Mouse (Mus musculus) MEL (cell line): ENCODE data around the gene Mmaa. TPM values are rescaled to one million over a fixed set of nuclear protein-coding genes. Genes with fewer than 3 reads are reported as not detected.

Experiments used
- DNase-seq: peaks from one replicate; pipeline ENCODE4 v3.0.0; 2011; ENCODE audit warnings: low read depth, low spot score
- H3K27ac ChIP-seq: 2 replicates; pipeline ENCODE4 v1.5.1; 2012; ENCODE audit warnings: low read depth, mild to moderate bottlenecking, control low read depth, low read length, moderate library complexity; ENCODE audit not compliant: control insufficient read depth
- H3K27me3 ChIP-seq, 2 experiments: fragments of 150-350 bp in 1 of 2; sonication (generic) in 1 of 2; 2 replicates each; pipeline ENCODE4 v1.6.1; 2012; ENCODE audit warnings: low read length in 2 of 2, mild to moderate bottlenecking in 2 of 2, improper control_type of control experiment in 1 of 2, moderate library complexity in 1 of 2; ENCODE audit not compliant: insufficient read depth in 2 of 2, control insufficient read depth in 1 of 2
- H3K36me3 ChIP-seq, 2 experiments: 2 replicates each; pipeline ENCODE4 v1.6.1; 2012 to 2014; ENCODE audit warnings: low read length in 2 of 2, improper control_type of control experiment in 1 of 2, inconsistent platforms in 1 of 2, mild to moderate bottlenecking in 1 of 2; ENCODE audit not compliant: insufficient read depth in 2 of 2, control insufficient read depth in 1 of 2
- H3K4me1 ChIP-seq, 2 experiments: fragments of 150-350 bp in 1 of 2; sonication (generic) in 1 of 2; 2 replicates each; pipeline ENCODE4 v1.6.1; 2012; ENCODE audit warnings: low read length in 2 of 2, improper control_type of control experiment in 1 of 2, mild to moderate bottlenecking in 1 of 2; ENCODE audit not compliant: insufficient read depth in 2 of 2, control insufficient read depth in 1 of 2
- H3K4me3 ChIP-seq, 2 experiments: fragments of 150-350 bp in 1 of 2; sonication (generic) in 1 of 2; 2 replicates each; pipeline ENCODE4 v1.5.1; 2012; ENCODE audit warnings: low read depth in 2 of 2, low read length in 2 of 2, mild to moderate bottlenecking in 2 of 2, moderate library complexity in 2 of 2, control low read depth in 1 of 2, improper control_type of control experiment in 1 of 2; ENCODE audit not compliant: control insufficient read depth in 1 of 2, insufficient read depth in 1 of 2
- H3K79me2 ChIP-seq: 2 replicates; pipeline ENCODE4 v1.6.1; 2012; ENCODE audit warnings: mild to moderate bottlenecking, low read length, moderate library complexity; ENCODE audit not compliant: control insufficient read depth, poor library complexity, insufficient read depth
- H3K9ac ChIP-seq: 2 replicates; pipeline ENCODE4 v1.6.1; 2012; ENCODE audit warnings: low read depth, mild to moderate bottlenecking, control low read depth, low read length, moderate library complexity; ENCODE audit not compliant: control insufficient read depth, poor library complexity, severe bottlenecking
- H3K9me3 ChIP-seq: fragments of 150-350 bp; sonication (generic); replicated peaks from 2 replicates; pipeline ENCODE4 v1.6.1; 2012; ENCODE audit warnings: mild to moderate bottlenecking, low read length, improper control_type of control experiment, moderate library complexity; ENCODE audit not compliant: insufficient read depth
- CTCF ChIP-seq, 3 experiments: IDR thresholded peaks in 2 of 3; conservative IDR thresholded peaks in 1 of 3; 2 replicates each; pipeline ENCODE4 v1.5.1; 2011 to 2012; ENCODE audit warnings: low read length in 3 of 3, low read depth in 2 of 3, mild to moderate bottlenecking in 2 of 3, improper control_type of control experiment in 1 of 3, inconsistent platforms in 1 of 3, mixed read lengths in 1 of 3, moderate library complexity in 1 of 3; ENCODE audit not compliant: control insufficient read depth in 1 of 3, insufficient read depth in 1 of 3, poor library complexity in 1 of 3, severe bottlenecking in 1 of 3
- E2F4 ChIP-seq: IDR thresholded peaks from 2 replicates; pipeline ENCODE4 v1.6.1; 2011; ENCODE audit warnings: low read depth, low read length, improper control_type of control experiment, borderline replicate concordance
- EP300 ChIP-seq, 2 experiments: IDR thresholded peaks; 2 replicates each; pipeline ENCODE4 v1.6.1; 2011; ENCODE audit warnings: improper control_type of control experiment in 2 of 2, low read length in 2 of 2, low read depth in 1 of 2, mild to moderate bottlenecking in 1 of 2
- ETS1 ChIP-seq: IDR thresholded peaks from 2 replicates; pipeline ENCODE4 v1.6.1; 2012; ENCODE audit warnings: low read depth, mild to moderate bottlenecking, inconsistent platforms, low read length, improper control_type of control experiment, moderate library complexity
- GATA1 ChIP-seq: IDR thresholded peaks from 2 replicates; pipeline ENCODE4 v1.6.1; 2011; ENCODE audit warnings: low read depth, low read length, improper control_type of control experiment
- HCFC1 ChIP-seq: IDR thresholded peaks from 2 replicates; pipeline ENCODE4 v1.6.1; 2012; ENCODE audit warnings: low read depth, mild to moderate bottlenecking, inconsistent platforms, low read length, improper control_type of control experiment, moderate library complexity
- KAT2A ChIP-seq: conservative IDR thresholded peaks from 2 replicates; pipeline ENCODE4 v1.6.1; 2012; ENCODE audit warnings: low read depth, low read length, improper control_type of control experiment, inconsistent platforms
- MAFK ChIP-seq: IDR thresholded peaks from 2 replicates; pipeline ENCODE4 v1.6.1; 2011; ENCODE audit warnings: low read depth, mild to moderate bottlenecking, low read length, improper control_type of control experiment, borderline replicate concordance
- MAX ChIP-seq: IDR thresholded peaks from 2 replicates; pipeline ENCODE4 v1.6.1; 2011; ENCODE audit warnings: low read length, improper control_type of control experiment
- MXI1 ChIP-seq: IDR thresholded peaks from 2 replicates; pipeline ENCODE4 v1.6.1; 2011; ENCODE audit warnings: mild to moderate bottlenecking, low read depth, low read length, improper control_type of control experiment
- MYC ChIP-seq: IDR thresholded peaks from 2 replicates; pipeline ENCODE4 v1.6.1; 2011; ENCODE audit warnings: low read depth, mild to moderate bottlenecking, low read length, improper control_type of control experiment, moderate library complexity
- NELFE ChIP-seq: IDR thresholded peaks from 2 replicates; pipeline ENCODE4 v1.6.1; 2011; ENCODE audit warnings: low read depth, low read length, improper control_type of control experiment
- POLR2A ChIP-seq, 2 experiments: IDR thresholded peaks; 2 replicates each; pipeline ENCODE4 v1.6.1; 2011 to 2012; ENCODE audit warnings: low read length in 2 of 2, mild to moderate bottlenecking in 2 of 2, control low read depth in 1 of 2, improper control_type of control experiment in 1 of 2, low read depth in 1 of 2, moderate library complexity in 1 of 2; ENCODE audit not compliant: control insufficient read depth in 1 of 2, insufficient read depth in 1 of 2, poor library complexity in 1 of 2
- POLR2AphosphoS2 ChIP-seq: IDR thresholded peaks from 2 replicates; pipeline ENCODE4 v1.6.1; 2011; ENCODE audit warnings: low read length, improper control_type of control experiment
- RAD21 ChIP-seq: IDR thresholded peaks from 2 replicates; pipeline ENCODE4 v1.6.1; 2011; ENCODE audit warnings: mild to moderate bottlenecking, low read depth, low read length, improper control_type of control experiment
- RCOR1 ChIP-seq: IDR thresholded peaks from 2 replicates; pipeline ENCODE4 v1.6.1; 2012; ENCODE audit warnings: low read depth, mild to moderate bottlenecking, inconsistent platforms, low read length, improper control_type of control experiment
- SIN3A ChIP-seq: IDR thresholded peaks from 2 replicates; pipeline ENCODE4 v1.6.1; 2012; ENCODE audit warnings: low read length, improper control_type of control experiment, inconsistent platforms
- TAL1 ChIP-seq: IDR thresholded peaks from 2 replicates; pipeline ENCODE4 v1.6.1; 2012; ENCODE audit warnings: mild to moderate bottlenecking, inconsistent platforms, low read length, moderate library complexity, mixed read lengths
- TCF12 ChIP-seq: IDR thresholded peaks from 2 replicates; pipeline ENCODE4 v1.6.1; 2014; ENCODE audit warnings: low read depth, mild to moderate bottlenecking, inconsistent platforms, low read length, improper control_type of control experiment, moderate library complexity
- ZKSCAN1 ChIP-seq: IDR thresholded peaks from 2 replicates; pipeline ENCODE4 v1.6.1; 2012; ENCODE audit warnings: low read depth, mild to moderate bottlenecking, inconsistent platforms, low read length, improper control_type of control experiment, moderate library complexity
- ZMIZ1 ChIP-seq: IDR thresholded peaks from 2 replicates; pipeline ENCODE4 v1.6.1; 2012; ENCODE audit warnings: low read depth, mild to moderate bottlenecking, inconsistent platforms, low read length, improper control_type of control experiment, moderate library complexity
- ZNF384 ChIP-seq: IDR thresholded peaks from 2 replicates; pipeline ENCODE4 v1.6.1; 2012; ENCODE audit warnings: low read depth, mild to moderate bottlenecking, inconsistent platforms, low read length, improper control_type of control experiment
- polyA plus RNA-seq, 2 experiments: library from polyadenylated mRNA; stranded (reverse) in 1 of 2; unstranded in 1 of 2; fragments of >175 nt in 1 of 2; fragments of >200 nt in 1 of 2; gene quantifications; 2 replicates each; pipeline versions ENCODE4 v1.2.1 to v1.2.4; 2012; ENCODE audit warnings: low replicate concordance in 2 of 2, low read depth in 1 of 2; ENCODE audit not compliant: insufficient read length in 2 of 2, insufficient read depth in 1 of 2, missing spikeins in 1 of 2
- total RNA-seq: library from RNA; depleted of rRNA; stranded (reverse); fragments of 300-350 nt; gene quantifications from 2 replicates; pipeline ENCODE4 v1.2.3, GENCODE M21; 2012

The Mmaa gene
- total and polyA plus RNA-seq, 3 experiments: 3.2 to 6.8 TPM; not detected in 1

DNA sequence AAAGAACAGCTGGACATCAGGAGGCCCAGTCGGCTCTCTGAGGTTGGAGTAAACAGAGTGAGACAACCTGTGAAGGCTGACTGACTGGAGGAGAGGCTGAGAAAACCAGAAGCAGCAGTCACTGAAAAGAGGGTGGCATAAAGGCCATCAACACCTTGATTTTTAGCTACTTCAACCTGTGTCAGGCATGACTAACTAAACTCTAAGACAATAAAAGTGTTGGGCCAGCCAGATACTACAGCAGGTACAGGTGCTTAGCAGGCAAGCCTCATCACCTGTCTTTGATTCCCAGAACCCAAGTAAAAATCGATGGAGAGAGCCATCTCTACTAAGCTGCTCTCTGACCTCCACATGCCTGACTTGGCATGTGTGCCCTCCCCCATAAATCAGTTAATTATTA lies 6.1 kb downstream of the Mmaa start:
- peaks cover 0 to 38% of the 10 kb centered on the region in 2 experiments; a peak in 2 of 4 replicates for H3K36me3 ChIP-seq
- H3K4me1 ChIP-seq: peaks cover 17 to 31% of the 10 kb centered on the region in 2 experiments
- peak overlapping the region; percentile 35; the same call in 1 of the 2 replicates for H3K9ac ChIP-seq
- H3K4me3 ChIP-seq: peak overlapping the region in 1 of 2 experiments; percentile 35; a peak in 2 of 4 replicates
- H3K27me3 ChIP-seq: no peaks in the 10 kb centered on the region
- no peak for TF ChIP-seq MAX
- no peak for TF ChIP-seq MXI1
- no peak for TF ChIP-seq GATA1
- no peak for TF ChIP-seq TCF12
- TF ChIP-seq HCFC1: no peak
- no peak for TF ChIP-seq POLR2A (IDR thresholded peaks at IDR 0.05; ENCODE audit: control insufficient read depth in 1 of 2, insufficient read depth in 1 of 2, low read depth in 1 of 2, low read length in 2 of 2, poor library complexity in 1 of 2)
- TF ChIP-seq RCOR1: no peak
- TF ChIP-seq POLR2AphosphoS2: no peak
- no peak for TF ChIP-seq RAD21
- no peaks in the 10 kb centered on the region for H3K79me2 ChIP-seq
- H3K27ac ChIP-seq: peak overlapping the region; percentile 79
- H3K9me3 ChIP-seq: no peaks in the 10 kb centered on the region
- no peak for DNase-seq

GRCm38 (mm10) chr8:79288250-79288649 lies 6.5 kb downstream of the Mmaa start:
- DNase-seq: peak; percentile 77

More at GRCm38 (mm10) chr8:79288250-79288649, 6.5 kb downstream of the Mmaa start:
- H3K4me3 ChIP-seq: no peak overlapping the region
- H3K9ac ChIP-seq: 0 out of 2 replicates have a peak overlapping the region, but pooled peaks have one; percentile 35
- no peaks in the 10 kb centered on the region for H3K79me2 ChIP-seq
- no peaks in the 10 kb centered on the region for H3K9me3 ChIP-seq
- H3K36me3 ChIP-seq: peaks cover 0 to 34% of the 10 kb centered on the region in 2 experiments; a peak in 2 of 4 replicates
- H3K27ac ChIP-seq: peak overlapping the region; percentile 79
- TF ChIP-seq ETS1 (peak; percentile 81), E2F4 (no peak), RCOR1 (peak; percentile 84; the same call in 1 of the 2 replicates), EP300 (IDR thresholded peaks at IDR 0.05; ENCODE audit: low read depth in 1 of 2, low read length in 2 of 2) (peak; percentile 75 to 86), MYC (peak; percentile 81; the same call in 1 of the 2 replicates), HCFC1 (no peak), ZKSCAN1 (no peak), MAFK (no peak), NELFE (no peak), TCF12 (peak; percentile 89), KAT2A (no peak), TAL1 (peak; percentile 47), GATA1 (peak; percentile 88), MXI1 (peak; percentile 87), ZNF384 (peak; percentile 92), CTCF (IDR thresholded peaks at IDR 0.05 in 2 of 3, conservative IDR thresholded peaks at IDR 0.05 in 1 of 3; ENCODE audit: control insufficient read depth in 1 of 3, insufficient read depth in 1 of 3, low read depth in 2 of 3, low read length in 3 of 3, poor library complexity in 1 of 3, severe bottlenecking in 1 of 3) (no peak), ZMIZ1 (no peak), SIN3A (peak; percentile 85)
- H3K27me3 ChIP-seq: no peaks in the 10 kb centered on the region
- peaks cover 17 to 29% of the 10 kb centered on the region in 2 experiments for H3K4me1 ChIP-seq
